Mouse (Mus musculus) bone marrow, adult 2 months (tissue): ENCODE measurements around the gene Srsf2. TPM values are rescaled to one million over a fixed set of nuclear protein-coding genes. Genes with fewer than 3 reads are reported as not detected.

Experiments
- H3K27ac ChIP-seq: fragments of 200-500 bp; 2 replicates; pipeline ENCODE4 v1.5.1; 2012; ENCODE audit warnings: low read depth, mild to moderate bottlenecking, control low read depth, inconsistent platforms, low read length; ENCODE audit not compliant: control insufficient read depth, poor library complexity, insufficient read depth
- H3K4me1 ChIP-seq: fragments of 200-500 bp; 2 replicates; pipeline ENCODE4 v1.6.1; 2011; ENCODE audit warnings: low read length; ENCODE audit not compliant: control insufficient read depth, insufficient read depth
- H3K4me3 ChIP-seq: fragments of 200-500 bp; replicated peaks from 2 replicates; pipeline ENCODE3; 2011; ENCODE audit warnings: mild to moderate bottlenecking, low read depth, low read length, control low read depth; ENCODE audit not compliant: control insufficient read depth
- CTCF ChIP-seq: fragments of 200-500 bp; IDR thresholded peaks from 2 replicates; pipeline ENCODE4 v1.5.1; 2011; ENCODE audit warnings: low read length, control low read depth; ENCODE audit not compliant: control insufficient read depth, insufficient read depth
- POLR2A ChIP-seq: fragments of 200-500 bp; IDR thresholded peaks from 2 replicates; pipeline ENCODE4 v1.6.1; 2011; ENCODE audit warnings: low read depth, mild to moderate bottlenecking, control low read depth, low read length, borderline replicate concordance; ENCODE audit not compliant: control insufficient read depth
- WGBS: fragments of 180-500 bp; shearing (Covaris S2); methylation state at CpG from one replicate; pipeline ENCODE4 v1.1.7; 2018; 5-methylcytosine and 5-hydroxymethylcytosine counted together
- polyA plus RNA-seq: library from polyadenylated mRNA; stranded (reverse); fragments of >200 nt; gene quantifications from 2 replicates; pipeline ENCODE4 v1.2.4, GENCODE M21; 2011; ENCODE audit warnings: low replicate concordance; ENCODE audit not compliant: missing spikeins, insufficient read depth, insufficient read length

Srsf2 gene
- polyA plus RNA-seq, 1 experiment = 524 TPM

GRCm38 (mm10) chr11:116807938-116808606 lies 44.8 kb downstream of the Srsf2 start:
- 30% methylated on average over 7 of the region's 7 CpGs for WGBS
- no peak overlapping the region for H3K27ac ChIP-seq
- no peak overlapping the region for H3K4me3 ChIP-seq
- TF ChIP-seq POLR2A (no peak), CTCF (peak; percentile 86)
- no peaks in the 10 kb centered on the region for H3K4me1 ChIP-seq

GRCm38 (mm10) chr11:116807526-116807925 lies 45.4 kb downstream of the Srsf2 start:
- no peak overlapping the region for H3K4me3 ChIP-seq
- TF ChIP-seq CTCF (no peak), POLR2A (no peak)
- WGBS = 41% methylated on average over 3 of the region's 3 CpGs
- no peaks in the 10 kb centered on the region for H3K4me1 ChIP-seq
- no peak overlapping the region for H3K27ac ChIP-seq

- Histone ChIP-seq H3K4me1 (no peaks in the 10 kb centered on the region), H3K27ac (no peak overlapping the region), H3K4me3 (no peak overlapping the region)
- TF ChIP-seq CTCF (no peak), POLR2A (no peak)
- whole genome bisulfite sequencing = 48% methylated on average over 7 of the region's 7 CpGs
These were observed 45.8 kb downstream of the Srsf2 start for GRCm38 (mm10) chr11:116807116-116807515.

DNA sequence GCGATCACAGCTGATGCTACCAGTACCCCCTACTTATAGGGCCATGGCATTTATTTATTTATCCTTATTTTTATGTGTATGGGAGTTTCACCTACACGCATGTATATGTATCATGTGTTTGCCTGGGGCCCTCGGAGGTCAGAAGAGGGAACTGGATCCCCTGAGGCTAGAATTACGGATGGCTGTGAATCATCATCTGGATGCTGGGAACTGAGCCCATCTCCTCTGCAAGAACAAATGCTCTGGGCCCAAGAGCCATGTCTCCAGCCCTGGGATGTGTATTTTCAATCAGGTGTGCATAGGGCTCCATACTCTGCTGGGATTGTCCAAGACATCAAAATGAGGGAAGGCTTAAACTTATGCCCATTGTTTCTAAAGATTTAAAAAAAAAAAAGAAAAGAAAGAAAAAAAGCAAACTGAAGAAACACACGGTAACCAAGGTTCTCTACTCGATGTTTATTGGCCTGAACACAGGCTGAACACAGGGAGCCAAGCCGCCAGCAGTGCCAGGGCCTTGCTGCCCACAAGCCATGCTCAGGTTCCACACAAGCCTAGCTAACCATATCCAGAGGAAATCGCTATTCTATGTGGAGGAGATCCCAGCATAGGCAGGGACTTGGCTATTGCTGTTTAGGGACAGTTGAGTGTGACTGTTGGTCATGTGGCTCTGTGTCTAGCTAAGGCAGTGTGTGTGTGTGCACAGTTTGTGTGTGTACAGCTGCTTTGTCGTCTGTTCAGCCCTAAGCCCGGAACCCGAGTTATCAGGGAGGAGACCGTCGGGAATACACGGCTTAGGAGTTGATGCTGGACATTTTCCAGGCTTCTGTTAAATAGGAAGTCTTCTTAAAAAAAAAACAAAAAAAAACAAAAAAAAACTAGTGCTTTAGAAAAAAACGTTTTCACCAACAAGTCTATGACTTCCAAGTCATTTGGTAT lies 46.5 kb downstream of the Srsf2 start:
- 75% methylated on average over 15 of the region's 15 CpGs for WGBS
- no peak overlapping the region for H3K4me3 ChIP-seq
- no peaks in the 10 kb centered on the region for H3K4me1 ChIP-seq
- no peak for TF ChIP-seq CTCF
- no peak for TF ChIP-seq POLR2A
- H3K27ac ChIP-seq = no peak overlapping the region

- no peak overlapping the region for H3K27ac ChIP-seq
- no peak overlapping the region for H3K4me3 ChIP-seq
- 58% methylated on average over 5 of the region's 5 CpGs for WGBS
- no peaks in the 10 kb centered on the region for H3K4me1 ChIP-seq
- no peak for TF ChIP-seq POLR2A
- TF ChIP-seq CTCF = no peak
These were observed 50.2 kb downstream of the Srsf2 start for GRCm38 (mm10) chr11:116802709-116803108.

- Histone ChIP-seq H3K4me3 (no peak overlapping the region), H3K4me1 (no peaks in the 10 kb centered on the region), H3K27ac (no peak overlapping the region)
- TF ChIP-seq POLR2A (no peak), CTCF (no peak)
- WGBS = 62% methylated on average over 5 of the region's 5 CpGs
These were observed 51.8 kb downstream of the Srsf2 start for GRCm38 (mm10) chr11:116801106-116801505.

Other genes with a start within 250 kb of the Srsf2 start
- gene Rhbdf2, start 226.1 kb downstream of the Srsf2 start, polyA plus RNA-seq = 20.9 and 51.1 TPM in 2 replicates
- gene Prcd, start 199.6 kb downstream of the Srsf2 start, polyA plus RNA-seq = not detected in 2 replicates
- 2.6 and 3.4 TPM in 2 replicates for gene Cygb, start 198.8 kb downstream of the Srsf2 start, polyA plus RNA-seq
- gene St6galnac1, start 77.6 kb downstream of the Srsf2 start, polyA plus RNA-seq = not detected in 2 replicates
- gene Mxra7, start 25.0 kb downstream of the Srsf2 start, polyA plus RNA-seq = 1.7 and 6.6 TPM in 2 replicates
- 21.3 and 52.9 TPM in 2 replicates for gene Mettl23, start 9.8 kb downstream of the Srsf2 start, polyA plus RNA-seq
- gene Jmjd6, start 9.6 kb downstream of the Srsf2 start, polyA plus RNA-seq = 17.3 and 41.8 TPM in 2 replicates
- gene Mfsd11, start 654 bp downstream of the Srsf2 start, polyA plus RNA-seq = 6.2 and 26.4 TPM in 2 replicates
- gene Mgat5b, start 65.8 kb upstream of the Srsf2 start, polyA plus RNA-seq = not detected in 2 replicates